Mouse (Mus musculus): ENCODE results near the gene Gm12789. TPM values are rescaled to one million over a fixed set of nuclear protein-coding genes. Genes with fewer than 3 reads are reported as not detected.
"Not testable (repeated sequence)": the region's sequence is repeated elsewhere in the genome, so short reads cannot be mapped to it uniquely, and the experiment has no call there.

Gene Gm12789
- polyA plus RNA-seq (2015; fragmentation: Nextera tagmentation; extraction: Ambion mirVana): not detected in 2 replicates

GRCm38 (mm10) chr4:101986326-101986725 is at the start of gene Gm12789:
Gene Gm12789 (plus strand): TSS chr4:101986626.
- not testable (repeated sequence) for H3K27ac ChIP-seq (ENCODE audit: low read length); H3K9me3 ChIP-seq (ENCODE audit: low read length); H3K9ac ChIP-seq (replicated peaks; ENCODE audit: low read depth); H3K4me2 ChIP-seq (replicated peaks; ENCODE audit: low read depth, low read length); H3K36me3 ChIP-seq (ENCODE audit: insufficient read depth, low read length); H3K4me1 ChIP-seq (ENCODE audit: insufficient read depth, low read depth, low read length); DNase-seq (ENCODE audit: low spot score); H3K4me3 ChIP-seq (ENCODE audit: low read depth, low read length); H3K27me3 ChIP-seq (replicated peaks; ENCODE audit: insufficient read depth, low read length); ATAC-seq
- 75% methylated on average over 2 of the region's 2 CpGs for WGBS

- H3K36me3 ChIP-seq (ENCODE audit: insufficient read depth, low read length); DNase-seq (ENCODE audit: low spot score); H3K4me2 ChIP-seq (replicated peaks; ENCODE audit: low read depth, low read length); H3K9ac ChIP-seq (replicated peaks; ENCODE audit: low read depth); ATAC-seq; H3K4me3 ChIP-seq (ENCODE audit: low read depth, low read length); H3K4me1 ChIP-seq (ENCODE audit: insufficient read depth, low read depth, low read length); H3K9me3 ChIP-seq (ENCODE audit: low read length); H3K27ac ChIP-seq (ENCODE audit: low read length); H3K27me3 ChIP-seq (replicated peaks; ENCODE audit: insufficient read depth, low read length): not testable (repeated sequence)
- 50% methylated on average over 1 of the region's 2 CpGs for WGBS
Observed at GRCm38 (mm10) chr4:101940107-101940506, 46.3 kb upstream of the Gm12789 start, which contains the start of gene Gm12794. Gene Gm12794 (plus strand): TSS chr4:101940407.

- H3K4me3 ChIP-seq (ENCODE audit: low read depth, low read length); H3K4me2 ChIP-seq (replicated peaks; ENCODE audit: low read depth, low read length); H3K4me1 ChIP-seq (ENCODE audit: insufficient read depth, low read depth, low read length); H3K36me3 ChIP-seq (ENCODE audit: insufficient read depth, low read length); DNase-seq (ENCODE audit: low spot score); H3K9ac ChIP-seq (replicated peaks; ENCODE audit: low read depth); H3K27ac ChIP-seq (ENCODE audit: low read length); H3K9me3 ChIP-seq (ENCODE audit: low read length); ATAC-seq; H3K27me3 ChIP-seq (replicated peaks; ENCODE audit: insufficient read depth, low read length): not testable (repeated sequence)
- WGBS: 67% methylated on average over 1 of the region's 5 CpGs
Observed at GRCm38 (mm10) chr4:101980949-101981348, 5.5 kb upstream of the Gm12789 start, which contains the start of gene Gm12790. Gene Gm12790 (minus strand): TSS chr4:101981049.

- Histone ChIP-seq H3K9me3 (ENCODE audit: low read length) (no peaks in the 10 kb centered on the region), H3K36me3 (ENCODE audit: insufficient read depth, low read length) (no peaks in the 10 kb centered on the region), H3K4me3 (ENCODE audit: low read depth, low read length) (no peak overlapping the region), H3K27ac (ENCODE audit: low read length) (no peak overlapping the region), H3K4me1 (ENCODE audit: insufficient read depth, low read depth, low read length) (no peaks in the 10 kb centered on the region), H3K4me2 (replicated peaks; ENCODE audit: low read depth, low read length) (no peak overlapping the region), H3K9ac (replicated peaks; ENCODE audit: low read depth) (no peak overlapping the region), H3K27me3 (replicated peaks; ENCODE audit: insufficient read depth, low read length) (no peaks in the 10 kb centered on the region)
- WGBS: 83% methylated on average over 5 of the region's 5 CpGs
- DNase-seq (ENCODE audit: low spot score): no peak
- no peak for ATAC-seq
- TF ChIP-seq CTCF (IDR thresholded peaks at IDR 0.05) (no peak), EP300 (IDR thresholded peaks at IDR 0.05) (no peak)
Observed at GRCm38 (mm10) chr4:101985678-101986077, 748 bp upstream of the Gm12789 start.

GRCm38 (mm10) chr4:101997426-101997825 is 11.0 kb downstream of the Gm12789 start:
- Histone ChIP-seq H3K27ac (ENCODE audit: low read length) (no peak overlapping the region), H3K9me3 (ENCODE audit: low read length) (no peaks in the 10 kb centered on the region), H3K4me3 (ENCODE audit: low read depth, low read length) (no peak overlapping the region), H3K36me3 (ENCODE audit: insufficient read depth, low read length) (no peaks in the 10 kb centered on the region), H3K4me2 (replicated peaks; ENCODE audit: low read depth, low read length) (no peak overlapping the region), H3K27me3 (replicated peaks; ENCODE audit: insufficient read depth, low read length) (no peaks in the 10 kb centered on the region), H3K4me1 (ENCODE audit: insufficient read depth, low read depth, low read length) (no peaks in the 10 kb centered on the region), H3K9ac (replicated peaks; ENCODE audit: low read depth) (no peak overlapping the region)
- WGBS: 87% methylated on average over 5 of the region's 5 CpGs
- DNase-seq (ENCODE audit: low spot score) (no peak), ATAC-seq (no peak)
- TF ChIP-seq EP300 (IDR thresholded peaks at IDR 0.05): no peak
- no peak for TF ChIP-seq CTCF (IDR thresholded peaks at IDR 0.05)

GRCm38 (mm10) chr4:101998267-101998922 is 12.0 kb downstream of the Gm12789 start:
- H3K4me3 ChIP-seq (ENCODE audit: low read depth, low read length): no peak overlapping the region
- DNase-seq (ENCODE audit: low spot score): peak; percentile 79
- TF ChIP-seq EP300 (IDR thresholded peaks at IDR 0.05) (no peak), CTCF (IDR thresholded peaks at IDR 0.05) (peak; percentile 88)
- ATAC-seq: no peak; the same call in 1 of the 2 replicates
- no peak overlapping the region for H3K4me2 ChIP-seq (replicated peaks; ENCODE audit: low read depth, low read length)
- no peaks in the 10 kb centered on the region for H3K4me1 ChIP-seq (ENCODE audit: insufficient read depth, low read depth, low read length)
- no peaks in the 10 kb centered on the region for H3K36me3 ChIP-seq (ENCODE audit: insufficient read depth, low read length)
- 31% methylated on average over 15 of the region's 15 CpGs for WGBS
- H3K9me3 ChIP-seq (ENCODE audit: low read length): no peaks in the 10 kb centered on the region
- no peaks in the 10 kb centered on the region for H3K27me3 ChIP-seq (replicated peaks; ENCODE audit: insufficient read depth, low read length)
- no peak overlapping the region for H3K9ac ChIP-seq (replicated peaks; ENCODE audit: low read depth)
- no peak overlapping the region for H3K27ac ChIP-seq (ENCODE audit: low read length)

GRCm38 (mm10) chr4:102026619-102027018 is 40.2 kb downstream of the Gm12789 start:
- TF ChIP-seq CTCF (IDR thresholded peaks at IDR 0.05) (no peak), EP300 (IDR thresholded peaks at IDR 0.05) (no peak)
- Histone ChIP-seq H3K36me3 (ENCODE audit: insufficient read depth, low read length) (no peaks in the 10 kb centered on the region), H3K9ac (replicated peaks; ENCODE audit: low read depth) (no peak overlapping the region), H3K9me3 (ENCODE audit: low read length) (no peaks in the 10 kb centered on the region), H3K4me3 (ENCODE audit: low read depth, low read length) (no peak overlapping the region), H3K4me1 (ENCODE audit: insufficient read depth, low read depth, low read length) (no peaks in the 10 kb centered on the region), H3K27ac (ENCODE audit: low read length) (no peak overlapping the region), H3K4me2 (replicated peaks; ENCODE audit: low read depth, low read length) (no peak overlapping the region), H3K27me3 (replicated peaks; ENCODE audit: insufficient read depth, low read length) (no peaks in the 10 kb centered on the region)
- DNase-seq (ENCODE audit: low spot score) (no peak), ATAC-seq (no peak)
- WGBS: 83% methylated on average over 6 of the region's 6 CpGs

Other genes starting within 250 kb of the Gm12789 start
- gene B020004J07Rik, start 142.6 kb upstream of the Gm12789 start, polyA plus RNA-seq (2015; fragmentation: Nextera tagmentation; extraction: Ambion mirVana): not detected in 2 replicates
- not detected in 2 replicates for gene C130073F10Rik, start 92.8 kb upstream of the Gm12789 start, polyA plus RNA-seq (2015; fragmentation: Nextera tagmentation; extraction: Ambion mirVana)
- not detected in 2 replicates for gene Gm12800, start 77.5 kb upstream of the Gm12789 start, polyA plus RNA-seq (2015; fragmentation: Nextera tagmentation; extraction: Ambion mirVana)
- gene Gm12794, start 46.2 kb upstream of the Gm12789 start, polyA plus RNA-seq (2015; fragmentation: Nextera tagmentation; extraction: Ambion mirVana): not detected in 2 replicates
- gene Gm12790, start 5.6 kb upstream of the Gm12789 start, polyA plus RNA-seq (2015; fragmentation: Nextera tagmentation; extraction: Ambion mirVana): not detected in 2 replicates
- gene Pde4b, start 100.9 kb downstream of the Gm12789 start, polyA plus RNA-seq (2015; fragmentation: Nextera tagmentation; extraction: Ambion mirVana): 42.1 and 44.5 TPM in 2 replicates

Measured in lung, postnatal 0 days (tissue).